Mouse (Mus musculus): ENCODE results near the gene Zfp27. TPM values are rescaled to one million over a fixed set of nuclear protein-coding genes. Genes with fewer than 3 reads are reported as not detected.

The Zfp27 gene
- polyA plus RNA-seq, 1 experiment from 2014 or later = 6.1 TPM

DNA sequence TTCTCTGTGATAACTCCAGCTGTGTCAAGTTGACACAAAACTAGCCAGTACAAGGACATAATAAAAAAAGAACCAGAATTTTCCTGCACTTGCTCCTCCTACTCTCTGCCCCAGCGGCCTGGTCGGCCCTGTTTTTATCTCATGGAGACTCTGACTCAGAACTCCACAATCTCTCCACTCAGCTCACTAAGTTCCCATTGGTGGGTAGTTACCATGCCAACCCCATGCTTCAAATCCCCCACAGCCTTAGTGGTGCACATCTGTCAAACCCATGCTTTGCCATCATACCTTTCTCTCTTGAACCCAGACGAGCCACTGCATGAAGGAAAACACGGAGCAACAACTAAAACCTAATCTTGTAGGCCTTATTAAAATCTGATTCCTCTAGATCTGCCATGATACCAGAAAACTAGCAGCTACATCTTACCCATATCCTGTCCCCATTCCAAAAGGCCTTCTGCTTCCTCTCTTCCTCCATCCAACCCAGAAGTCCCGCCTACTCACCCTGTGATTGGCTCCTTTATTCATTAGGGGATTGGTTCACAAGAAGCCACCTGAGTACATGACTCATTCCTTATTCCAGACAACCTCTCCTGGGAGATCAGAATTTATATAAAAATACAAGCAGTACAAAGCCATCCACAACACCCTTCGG lies 15.2 kb upstream of the Zfp27 start:
- Histone ChIP-seq H3K27me3 (replicated peaks) (no peaks in the 10 kb centered on the region), H3K27ac (replicated peaks) (no peak overlapping the region), H3K36me3 (peaks cover 8% of the 10 kb centered on the region), H3K4me2 (no peak overlapping the region), H3K9me3 (0 out of 2 replicates have a peak, but pooled peaks cover 3% of the 10 kb centered on the region), H3K9ac (no peak overlapping the region), H3K4me3 (no peak overlapping the region), H3K4me1 (peaks cover 10% of the 10 kb centered on the region; the same call in 1 of the 2 replicates)
- 60% methylated on average over 6 of the region's 6 CpGs for WGBS
- ATAC-seq (ENCODE audit: extremely low read depth, insufficient number of reproducible peaks, low FRiP score, low TSS enrichment) = no peak

DNA sequence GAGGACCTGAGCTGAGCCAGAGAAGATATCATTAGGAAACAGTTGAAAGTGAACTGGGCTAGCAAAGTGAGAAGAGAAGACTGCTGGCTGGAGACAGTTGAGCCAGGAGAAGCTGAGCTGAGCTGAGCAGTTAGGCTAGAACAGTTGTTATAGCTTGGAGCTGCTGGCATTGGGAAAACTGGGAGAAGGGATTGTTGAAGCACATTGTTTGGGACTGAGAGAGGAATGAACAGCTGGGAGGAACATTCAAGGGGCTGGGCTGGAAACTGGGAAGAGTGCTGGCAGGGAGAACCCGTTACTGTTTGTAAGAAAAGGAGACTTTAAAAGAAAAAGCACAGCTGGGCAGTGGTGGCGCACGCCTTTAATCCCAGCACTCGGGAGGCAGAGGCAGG lies 11.7 kb upstream of the Zfp27 start:
- Histone ChIP-seq H3K4me1 (peaks cover 10% of the 10 kb centered on the region; the same call in 1 of the 2 replicates), H3K36me3 (peaks cover 40% of the 10 kb centered on the region), H3K9me3 (peaks cover 15% of the 10 kb centered on the region; the same call in 1 of the 2 replicates), H3K4me3 (no peak overlapping the region), H3K9ac (peak overlapping the region; percentile 54; the same call in 1 of the 2 replicates), H3K27ac (replicated peaks) (peak overlapping the region; percentile 83), H3K27me3 (replicated peaks) (no peaks in the 10 kb centered on the region), H3K4me2 (peak overlapping the region; percentile 43)
- no peak for ATAC-seq (ENCODE audit: extremely low read depth, insufficient number of reproducible peaks, low FRiP score, low TSS enrichment)
- 80% methylated on average over 4 of the region's 4 CpGs for WGBS

DNA sequence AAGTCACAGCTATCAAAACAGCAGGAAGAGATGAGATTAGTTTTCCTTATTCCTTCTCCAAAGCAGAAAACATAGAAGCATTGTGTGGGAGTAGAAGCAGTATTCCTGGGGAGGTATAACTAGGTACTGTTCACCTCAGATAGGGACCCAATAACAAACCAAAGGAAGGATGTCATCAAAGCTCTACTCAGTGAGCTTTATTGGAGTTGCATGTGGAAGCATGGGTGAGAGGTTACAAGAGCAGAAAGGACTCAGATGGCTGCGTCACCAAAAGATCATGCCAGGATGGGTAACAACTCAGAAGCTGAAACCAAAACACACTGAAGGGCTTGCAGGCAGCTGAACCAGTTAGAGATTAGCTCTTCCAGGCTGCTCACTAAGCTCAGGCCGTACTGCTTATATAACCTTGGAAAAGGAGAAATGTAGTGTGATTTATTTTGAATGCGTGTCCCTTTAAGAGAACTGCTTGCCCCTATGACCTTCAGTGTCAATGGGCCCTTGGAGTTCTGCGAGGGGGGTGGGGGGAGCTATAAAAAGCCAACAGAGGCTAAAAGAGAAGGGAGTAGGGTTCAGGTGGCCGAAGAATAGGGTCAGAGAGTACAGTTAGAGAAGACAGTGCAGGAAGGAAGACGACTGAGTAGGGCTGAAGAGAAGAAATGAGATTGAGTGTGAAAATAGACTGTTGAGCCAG lies 11.1 kb upstream of the Zfp27 start:
- H3K27ac ChIP-seq (replicated peaks) = peak overlapping the region; percentile 83
- ATAC-seq (ENCODE audit: extremely low read depth, insufficient number of reproducible peaks, low FRiP score, low TSS enrichment) = no peak
- H3K9me3 ChIP-seq = peaks cover 15% of the 10 kb centered on the region; the same call in 1 of the 2 replicates
- no peaks in the 10 kb centered on the region for H3K27me3 ChIP-seq (replicated peaks)
- peak overlapping the region; percentile 54; the same call in 1 of the 2 replicates for H3K9ac ChIP-seq
- peaks cover 45% of the 10 kb centered on the region for H3K36me3 ChIP-seq
- peak overlapping the region; percentile 43 for H3K4me2 ChIP-seq
- H3K4me3 ChIP-seq = no peak overlapping the region; the same call in 1 of the 2 replicates
- H3K4me1 ChIP-seq = peaks cover 10% of the 10 kb centered on the region; the same call in 1 of the 2 replicates
- 41% methylated on average over 6 of the region's 6 CpGs for WGBS

DNA sequence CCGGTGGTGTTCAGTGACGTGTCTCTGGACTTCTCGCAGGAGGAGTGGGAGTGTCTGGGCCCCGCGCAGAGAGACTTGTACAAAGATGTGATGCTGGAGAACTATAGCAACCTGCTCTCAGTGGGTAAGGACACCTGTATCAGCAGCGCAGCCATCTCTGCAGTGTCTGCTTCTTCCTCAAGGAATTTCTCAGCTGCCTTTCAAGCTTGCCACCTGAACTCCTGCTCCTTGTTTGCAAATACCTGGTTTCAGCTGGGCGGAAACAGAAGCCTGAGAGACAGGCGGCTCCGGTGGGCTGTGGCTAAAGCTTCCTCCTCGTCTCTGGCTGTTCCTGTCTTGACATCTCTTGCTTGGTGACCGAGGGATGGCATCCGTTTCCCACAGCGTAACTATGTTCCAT lies 5.8 kb upstream of the Zfp27 start:
- no peak overlapping the region for H3K9ac ChIP-seq
- H3K4me3 ChIP-seq = no peak overlapping the region
- 90% methylated on average over 13 of the region's 13 CpGs for WGBS
- peaks cover 20% of the 10 kb centered on the region for H3K4me1 ChIP-seq
- H3K27me3 ChIP-seq (replicated peaks) = no peaks in the 10 kb centered on the region
- ATAC-seq (ENCODE audit: extremely low read depth, insufficient number of reproducible peaks, low FRiP score, low TSS enrichment) = no peak
- H3K4me2 ChIP-seq = no peak overlapping the region
- H3K9me3 ChIP-seq = peaks cover 15% of the 10 kb centered on the region; the same call in 1 of the 2 replicates
- H3K36me3 ChIP-seq = peaks cover 60% of the 10 kb centered on the region
- H3K27ac ChIP-seq (replicated peaks) = no peak overlapping the region

DNA sequence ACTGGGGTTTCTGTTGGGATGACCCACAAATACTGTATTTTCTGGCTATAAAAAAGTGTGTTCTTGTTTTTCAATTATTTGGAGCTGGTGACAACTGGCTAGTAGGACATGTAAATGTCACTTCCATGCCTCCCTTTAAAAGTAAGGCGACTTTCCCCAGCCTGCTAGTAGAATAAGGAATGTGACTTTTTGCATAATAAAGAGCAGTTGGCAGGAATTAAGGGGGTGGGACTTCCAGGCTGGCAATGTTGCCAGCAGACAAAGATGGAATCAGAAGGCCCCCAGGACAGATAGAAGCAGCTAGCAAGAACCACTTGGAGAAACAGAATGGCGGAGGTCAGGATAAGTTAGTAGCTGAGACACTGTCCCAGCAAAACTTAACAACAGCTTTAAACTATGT lies 3.9 kb upstream of the Zfp27 start:
- no peaks in the 10 kb centered on the region for H3K27me3 ChIP-seq (replicated peaks)
- H3K4me3 ChIP-seq = no peak overlapping the region
- WGBS = 74% methylated on average over 2 of the region's 2 CpGs
- H3K4me2 ChIP-seq = no peak overlapping the region
- H3K36me3 ChIP-seq = peaks cover 45% of the 10 kb centered on the region
- no peak for ATAC-seq (ENCODE audit: extremely low read depth, insufficient number of reproducible peaks, low FRiP score, low TSS enrichment)
- H3K4me1 ChIP-seq = peaks cover 25% of the 10 kb centered on the region
- H3K27ac ChIP-seq (replicated peaks) = no peak overlapping the region
- peaks cover 6% of the 10 kb centered on the region; the same call in 1 of the 2 replicates for H3K9me3 ChIP-seq
- H3K9ac ChIP-seq = no peak overlapping the region

DNA sequence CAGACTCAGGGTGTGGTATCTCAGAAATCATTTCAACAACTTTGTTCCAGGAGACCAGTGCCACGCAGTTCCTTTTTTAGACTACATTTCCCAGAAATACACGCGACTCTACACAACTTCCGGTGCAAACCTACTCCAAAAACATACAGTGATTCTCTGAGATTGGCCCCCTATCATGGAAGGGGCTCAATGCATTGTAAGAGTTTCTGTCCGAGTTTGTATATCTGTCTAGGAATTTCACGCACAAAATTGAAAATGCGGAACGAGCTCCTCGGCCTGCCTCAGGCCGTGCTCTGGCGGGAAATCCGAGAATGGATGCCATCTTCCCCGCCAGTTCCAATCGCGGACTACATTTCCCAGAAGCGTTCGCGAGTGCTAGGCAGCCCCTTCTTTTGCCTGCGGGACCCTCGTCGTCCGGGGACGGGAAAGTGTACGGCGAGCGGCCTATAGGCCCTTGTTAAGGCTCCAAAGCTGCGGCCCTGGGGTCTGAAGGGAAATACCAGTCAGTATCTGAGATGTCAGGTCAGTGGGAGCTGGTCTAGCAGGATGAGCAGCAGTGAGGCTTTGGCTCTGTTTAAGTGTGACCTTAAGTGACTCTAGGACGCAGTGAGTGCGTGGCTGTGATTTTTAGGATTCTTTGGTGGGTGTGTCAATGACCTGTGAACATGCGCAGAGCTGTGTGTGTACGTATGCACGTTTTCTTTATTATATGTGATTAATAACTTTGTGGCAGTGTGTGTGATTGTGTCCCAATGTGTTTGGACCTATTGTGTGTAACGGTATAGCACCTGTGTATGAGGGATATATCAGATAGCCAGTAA lies 2.0 kb upstream of the Zfp27 start, which contains the start of gene Zfp383:
Zfp383 (plus strand) TSS at position 94 of the 821 bp plus-strand sequence.
- Histone ChIP-seq H3K27ac (replicated peaks) (peak within 1 kb of the TSS; percentile 98), H3K4me1 (peaks cover 25% of the 10 kb centered on the region), H3K9me3 (no peaks in the 10 kb centered on the region), H3K4me2 (peak within 1 kb of the TSS; percentile 82), H3K27me3 (replicated peaks) (no peaks in the 10 kb centered on the region), H3K9ac (peak within 1 kb of the TSS; percentile 90), H3K36me3 (peaks cover 31% of the 10 kb centered on the region), H3K4me3 (peak within 1 kb of the TSS; percentile 81)
- under 1% methylated on average over 33 of the region's 33 CpGs for WGBS
- ATAC-seq (ENCODE audit: extremely low read depth, insufficient number of reproducible peaks, low FRiP score, low TSS enrichment) = peak; percentile 60; the same call in 1 of the 2 replicates

DNA sequence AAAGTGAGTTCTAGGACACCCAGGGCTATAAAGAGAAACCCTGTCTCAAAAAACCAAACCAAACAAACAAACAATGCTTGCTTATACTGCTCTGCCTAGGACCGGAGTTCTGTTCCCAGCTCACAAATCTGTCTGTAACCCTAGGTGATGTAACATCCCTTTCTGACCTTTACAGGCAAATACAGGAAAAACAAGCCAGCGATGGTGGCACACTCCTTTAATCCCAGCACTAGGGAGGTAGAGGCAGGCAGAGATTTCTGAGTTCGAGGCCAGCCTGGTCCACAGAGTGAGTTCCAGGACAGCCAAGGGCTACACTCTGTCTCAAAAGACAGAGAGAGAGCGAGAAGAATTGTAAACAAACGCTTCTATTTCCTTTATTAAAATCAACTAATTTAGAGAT lies 834 bp upstream of the Zfp27 start:
- Histone ChIP-seq H3K27me3 (replicated peaks) (no peaks in the 10 kb centered on the region), H3K4me2 (peak overlapping the region; percentile 82; the same call in 1 of the 2 replicates), H3K9ac (no peak overlapping the region), H3K36me3 (peaks cover 30% of the 10 kb centered on the region), H3K9me3 (no peaks in the 10 kb centered on the region), H3K4me1 (peaks cover 25% of the 10 kb centered on the region), H3K4me3 (no peak overlapping the region), H3K27ac (replicated peaks) (peak overlapping the region; percentile 98)
- 86% methylated on average over 5 of the region's 5 CpGs for WGBS
- no peak for ATAC-seq (ENCODE audit: extremely low read depth, insufficient number of reproducible peaks, low FRiP score, low TSS enrichment)

DNA sequence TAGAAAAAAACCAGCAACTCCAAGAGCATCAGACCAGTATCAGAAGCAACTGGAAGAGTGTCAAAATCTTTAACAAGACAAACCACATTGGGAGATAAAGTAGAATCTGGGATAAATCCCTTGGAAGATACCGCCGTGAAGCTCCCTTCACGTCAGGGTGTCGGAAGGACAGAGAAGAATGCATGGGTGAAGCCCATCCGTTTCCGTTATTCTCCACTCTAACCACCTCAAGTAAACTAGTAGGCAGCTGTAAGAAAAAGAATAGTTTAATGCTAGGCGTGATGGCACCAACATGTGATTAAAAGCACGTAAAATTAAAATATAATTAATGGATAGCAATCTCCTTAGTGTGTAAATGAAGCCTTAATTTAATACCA lies 298 bp upstream of the Zfp27 start:
- Histone ChIP-seq H3K27ac (replicated peaks) (peak overlapping the region; percentile 98), H3K4me2 (peak overlapping the region; percentile 82), H3K9me3 (no peaks in the 10 kb centered on the region), H3K4me3 (peak overlapping the region; percentile 69), H3K27me3 (replicated peaks) (no peaks in the 10 kb centered on the region), H3K36me3 (peaks cover 27% of the 10 kb centered on the region), H3K4me1 (peaks cover 25% of the 10 kb centered on the region), H3K9ac (peak overlapping the region; percentile 89)
- no peak for ATAC-seq (ENCODE audit: extremely low read depth, insufficient number of reproducible peaks, low FRiP score, low TSS enrichment)
- 24% methylated on average over 8 of the region's 8 CpGs for WGBS

DNA sequence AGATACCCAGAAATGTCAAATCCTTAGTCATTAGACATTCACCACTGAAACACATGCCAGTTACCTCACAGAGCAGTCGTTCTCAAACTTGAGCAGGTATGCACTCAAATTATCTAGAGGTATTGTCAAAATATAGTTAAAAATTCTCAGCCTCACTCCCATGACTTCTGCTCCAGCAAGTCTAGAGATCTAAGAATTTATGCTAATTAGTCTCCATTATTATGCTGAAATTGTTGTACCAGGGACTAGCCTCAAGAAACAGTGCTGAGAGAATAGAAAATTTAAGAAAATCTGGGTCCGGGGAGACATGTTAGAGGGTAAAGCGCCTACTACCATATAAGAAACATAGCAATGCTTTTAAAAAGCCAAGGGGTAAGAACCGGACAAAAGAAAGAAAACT lies 2.3 kb downstream of the Zfp27 start:
- Histone ChIP-seq H3K36me3 (peaks cover 44% of the 10 kb centered on the region), H3K9me3 (no peaks in the 10 kb centered on the region), H3K27me3 (replicated peaks) (no peaks in the 10 kb centered on the region), H3K4me1 (peaks cover 11% of the 10 kb centered on the region), H3K4me3 (no peak overlapping the region), H3K27ac (replicated peaks) (no peak overlapping the region), H3K4me2 (no peak overlapping the region), H3K9ac (no peak overlapping the region)
- 91% methylated on average over 4 of the region's 4 CpGs for WGBS
- no peak for ATAC-seq (ENCODE audit: extremely low read depth, insufficient number of reproducible peaks, low FRiP score, low TSS enrichment)

DNA sequence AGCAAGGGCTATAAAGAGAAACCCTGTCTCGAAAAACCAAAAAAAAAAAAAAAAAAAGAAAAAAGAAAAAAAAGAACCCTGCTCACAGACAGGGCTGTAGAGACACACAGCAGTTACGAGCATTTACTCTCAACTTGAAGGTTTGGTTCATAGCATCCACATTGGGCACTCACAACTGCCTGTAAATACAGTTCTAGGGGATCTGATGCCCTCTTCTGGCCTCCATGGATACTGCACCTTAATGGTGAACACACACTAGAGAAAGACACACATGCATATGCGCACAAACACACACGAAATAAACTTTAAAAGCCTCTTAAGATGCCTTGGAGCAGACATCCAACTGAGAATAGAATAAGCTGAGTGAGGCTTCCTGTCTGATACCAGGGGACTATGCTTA lies 8.0 kb downstream of the Zfp27 start:
- Histone ChIP-seq H3K4me2 (no peak overlapping the region), H3K4me3 (no peak overlapping the region), H3K36me3 (peaks cover 96% of the 10 kb centered on the region), H3K4me1 (no peaks in the 10 kb centered on the region), H3K27me3 (replicated peaks) (no peaks in the 10 kb centered on the region), H3K9me3 (peaks cover 36% of the 10 kb centered on the region), H3K27ac (replicated peaks) (no peak overlapping the region), H3K9ac (no peak overlapping the region)
- WGBS = 90% methylated on average over 4 of the region's 4 CpGs
- no peak for ATAC-seq (ENCODE audit: extremely low read depth, insufficient number of reproducible peaks, low FRiP score, low TSS enrichment)

DNA sequence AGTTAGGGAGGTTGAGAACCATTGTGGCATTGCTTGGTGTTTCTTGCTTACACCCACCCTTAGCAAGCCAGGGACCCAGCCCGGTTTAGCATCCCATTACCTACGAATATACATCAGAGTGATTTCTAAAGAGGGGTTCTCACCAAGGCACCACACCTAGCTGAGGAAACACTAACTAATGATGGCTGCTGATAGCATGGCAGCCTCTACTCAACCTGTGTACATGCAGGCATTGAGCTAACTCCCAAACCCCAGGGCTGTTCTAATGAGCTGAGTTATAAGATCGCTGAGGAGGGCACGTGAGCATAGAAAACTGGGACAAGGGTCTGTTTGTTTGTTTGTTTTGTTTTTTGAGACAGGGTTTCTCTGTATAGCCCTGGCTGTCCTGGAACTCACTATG lies 13.6 kb downstream of the Zfp27 start:
- no peaks in the 10 kb centered on the region for H3K27me3 ChIP-seq (replicated peaks)
- peaks cover 79% of the 10 kb centered on the region for H3K36me3 ChIP-seq
- no peak overlapping the region for H3K4me3 ChIP-seq
- no peak for ATAC-seq (ENCODE audit: extremely low read depth, insufficient number of reproducible peaks, low FRiP score, low TSS enrichment)
- peaks cover 60% of the 10 kb centered on the region for H3K9me3 ChIP-seq
- no peaks in the 10 kb centered on the region for H3K4me1 ChIP-seq
- no peak overlapping the region for H3K27ac ChIP-seq (replicated peaks)
- no peak overlapping the region for H3K9ac ChIP-seq
- no peak overlapping the region for H3K4me2 ChIP-seq
- 94% methylated on average over 4 of the region's 4 CpGs for WGBS

All from heart, embryonic 13.5 days (tissue).